Mouse (Mus musculus) skeletal muscle tissue, adult 2 months (tissue): Measurements from ENCODE around the gene Rnf43.

ENCODE experiments used
- DNase-seq: peaks from one replicate; pipeline ENCODE4 v3.0.0-alpha.2; 2012; ENCODE audit warnings: low read depth, low spot score

The Rnf43 gene

GRCm38 (mm10) chr11:87745632-87746555 lies 83.4 kb downstream of the Rnf43 start:
- DNase-seq, result no peak

GRCm38 (mm10) chr11:87747312-87747711 lies 84.8 kb downstream of the Rnf43 start:
- DNase-seq, result no peak

GRCm38 (mm10) chr11:87747716-87748115 lies 85.2 kb downstream of the Rnf43 start:
- DNase-seq, result no peak

GRCm38 (mm10) chr11:87748132-87749119 lies 85.9 kb downstream of the Rnf43 start:
- DNase-seq, result peak; percentile 45

GRCm38 (mm10) chr11:87749192-87750042 lies 86.9 kb downstream of the Rnf43 start:
- peak; percentile 75 for DNase-seq

GRCm38 (mm10) chr11:87750043-87750421 lies 87.5 kb downstream of the Rnf43 start:
- DNase-seq, result no peak

GRCm38 (mm10) chr11:87750521-87750920 lies 88.0 kb downstream of the Rnf43 start:
- DNase-seq, result no peak

- DNase-seq, result no peak
These were observed 88.5 kb downstream of the Rnf43 start for GRCm38 (mm10) chr11:87751031-87751430.

- peak; percentile 48 for DNase-seq
These were observed 89.0 kb downstream of the Rnf43 start for GRCm38 (mm10) chr11:87751491-87751966.

GRCm38 (mm10) chr11:87752307-87752706 lies 89.8 kb downstream of the Rnf43 start:
- no peak for DNase-seq

- no peak for DNase-seq
These were observed 90.7 kb downstream of the Rnf43 start for GRCm38 (mm10) chr11:87753255-87753654.

GRCm38 (mm10) chr11:87753891-87754501 lies 91.5 kb downstream of the Rnf43 start:
- DNase-seq, result no peak

GRCm38 (mm10) chr11:87754603-87755002 lies 92.1 kb downstream of the Rnf43 start:
- peak; percentile 51 for DNase-seq

GRCm38 (mm10) chr11:87755360-87756017 lies 93.0 kb downstream of the Rnf43 start:
- peak; percentile 81 for DNase-seq

GRCm38 (mm10) chr11:87756251-87756820 lies 93.8 kb downstream of the Rnf43 start:
- no peak for DNase-seq

GRCm38 (mm10) chr11:87757001-87757954 lies 94.8 kb downstream of the Rnf43 start:
- DNase-seq, result no peak

GRCm38 (mm10) chr11:87758161-87758911 lies 95.8 kb downstream of the Rnf43 start:
- DNase-seq, result no peak
